Comparison of ENCODE assay signal across 8 mouse cellular contexts in the genomic region with DNA sequence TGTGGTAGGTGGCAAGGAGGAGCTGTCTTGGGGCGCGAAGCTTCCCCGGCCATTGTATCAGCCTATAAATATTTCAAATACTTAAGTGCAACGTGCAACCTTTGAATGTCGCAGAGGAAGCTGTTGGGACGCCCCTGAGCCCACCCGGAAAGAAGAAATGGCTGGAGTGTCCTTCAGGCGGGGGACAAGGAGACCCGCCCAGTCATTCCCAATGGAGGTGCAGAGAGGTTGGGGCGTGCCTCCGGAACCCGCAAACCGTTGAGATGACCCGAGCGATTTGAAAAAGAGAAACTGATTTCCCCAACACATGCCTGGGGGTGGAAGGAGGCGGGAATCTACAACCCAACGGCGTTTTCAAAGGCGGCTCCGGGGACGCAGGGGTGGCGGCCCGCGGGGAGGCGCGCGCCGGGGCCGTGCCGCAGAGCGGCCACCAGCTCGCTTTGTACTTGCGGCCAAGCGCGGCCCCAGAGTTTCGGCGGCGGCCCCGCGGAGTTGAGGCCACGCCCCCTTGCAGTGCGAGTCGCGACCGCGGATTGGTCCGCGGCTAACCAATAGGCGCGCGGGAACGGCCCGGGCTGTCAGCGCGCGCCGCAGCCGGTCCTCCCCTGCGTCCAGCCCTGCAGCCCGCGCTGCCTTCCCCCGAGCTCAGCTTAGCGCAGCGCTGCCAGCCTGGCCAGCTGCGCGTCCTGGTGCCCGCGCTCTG.
DNase-seq lines count a peak whose midpoint lies in the region; ATAC-seq and TF ChIP-seq lines count a peak whose summit lies in the region.

No protein-coding gene starts in this region.

- H3K9ac ChIP-seq in lung, embryonic 16.5 days (ENCODE audit: low read length): peak overlapping the region; percentile 75

- H3K27ac ChIP-seq in lung, embryonic 16.5 days (ENCODE audit: low read length): peak overlapping the region; percentile 90
- H3K27ac ChIP-seq in thymus, adult 2 months (ENCODE audit: control insufficient read depth, insufficient read depth, low read length): no peak overlapping the region

- H3K27me3 ChIP-seq in lung, embryonic 16.5 days (ENCODE audit: control insufficient read depth, insufficient read depth, low read depth, low read length): peaks cover 10% of the 10 kb centered on the region
- peaks cover 7% of the 10 kb centered on the region; the same call in 1 of the 2 replicates for H3K27me3 ChIP-seq in thymus, adult 2 months (ENCODE audit: control insufficient read depth, insufficient read depth, low read length)

- H3K36me3 ChIP-seq in lung, embryonic 16.5 days (ENCODE audit: control insufficient read depth, insufficient read depth, low read length): no peaks in the 10 kb centered on the region
- H3K36me3 ChIP-seq in thymus, adult 2 months (ENCODE audit: control insufficient read depth, insufficient read depth, low read length): no peaks in the 10 kb centered on the region

- DNase-seq in Muller cell, postnatal 12 days (ENCODE audit: inconsistent ontology term): peak; percentile 97
- DNase-seq in cerebellum, adult 8-10 months: peak; percentile 89
- peak; percentile 90 for DNase-seq in forelimb bud, embryonic 11.5 days (ENCODE audit: low read depth, low spot score)
- peak; percentile 92 for DNase-seq in layer of hippocampus, adult 9-11 months
- DNase-seq in ovary, adult 18-20 months (ENCODE audit: low spot score): peak; percentile 89
- peak; percentile 83 for DNase-seq in thymus, adult 2 months

- peaks cover 50% of the 10 kb centered on the region for H3K4me1 ChIP-seq in lung, embryonic 16.5 days (replicated peaks; ENCODE audit: control insufficient read depth, insufficient read depth, low read length)
- peaks cover 14% of the 10 kb centered on the region for H3K4me1 ChIP-seq in thymus, adult 2 months (replicated peaks; ENCODE audit: control insufficient read depth, insufficient read depth, low read length)

- WGBS in lung, embryonic 16.5 days: under 1% methylated on average over 54 of the region's 68 CpGs
- under 1% methylated on average over 68 of the region's 68 CpGs for WGBS in thymus, adult 2 months

- peak overlapping the region; percentile 99 for H3K4me2 ChIP-seq in lung, embryonic 16.5 days (ENCODE audit: low read depth, low read length)

- no peak for TF ChIP-seq POLR2A in thymus, adult 2 months (IDR thresholded peaks at IDR 0.05; ENCODE audit: control insufficient read depth, extremely low read depth, insufficient read depth, low read length, poor library complexity)

- peak overlapping the region; percentile 66 for H3K4me3 ChIP-seq in lung, embryonic 16.5 days (ENCODE audit: low read length)
- peak overlapping the region; percentile 35 for H3K4me3 ChIP-seq in thymus, adult 2 months (ENCODE audit: control insufficient read depth, insufficient read depth, low read length)

- 0 out of 2 replicates have a peak, but pooled peaks have one; percentile 12 for TF ChIP-seq CTCF in thymus, adult 2 months (IDR thresholded peaks at IDR 0.05; ENCODE audit: borderline replicate concordance, control insufficient read depth, extremely low read depth, insufficient read depth, low read length, poor library complexity)

- ATAC-seq in hematopoietic stem cell, adult 5-6 weeks (replicated peaks in 1 of 2; ENCODE audit: insufficient read depth in 1 of 2, low FRiP score in 2 of 2, low TSS enrichment in 1 of 2, low read depth in 1 of 2, poor library complexity in 2 of 2, severe bottlenecking in 2 of 2): peak; percentile 85 to 87
- peak; percentile 94 for ATAC-seq in lung, embryonic 16.5 days (ENCODE audit: low read depth)

- no peaks in the 10 kb centered on the region for H3K9me3 ChIP-seq in lung, embryonic 16.5 days (ENCODE audit: control insufficient read depth, low read length)
